Mouse (Mus musculus) liver, adult 2 months (tissue): ENCODE measurements around the gene Smap1. TPM values are rescaled to one million over a fixed set of nuclear protein-coding genes. Genes with fewer than 3 reads are reported as not detected.
A peak's percentile ranks its signal among the peaks of the same experiment; 100 is the strongest.
"Not testable (repeated sequence)": the region's sequence is repeated elsewhere in the genome, so short reads cannot be mapped to it uniquely, and the experiment has no call there.

Source experiments
- DNase-seq: peaks from one replicate; pipeline ENCODE4 v3.0.0-alpha.2; 2011; ENCODE audit warnings: low read depth, low spot score; ENCODE audit errors: extremely low read depth
- H3K27ac ChIP-seq: fragments of 200-500 bp; replicated peaks from 2 replicates; pipeline ENCODE4 v1.5.1; 2012; ENCODE audit warnings: low read depth, mild to moderate bottlenecking, control low read depth, inconsistent platforms, low read length; ENCODE audit not compliant: insufficient read depth
- H3K27me3 ChIP-seq: fragments of 200-500 bp; 2 replicates; pipeline ENCODE4 v1.6.1; 2012; ENCODE audit warnings: mild to moderate bottlenecking, moderate library complexity, low read length, inconsistent platforms; ENCODE audit not compliant: control insufficient read depth, insufficient read depth
- H3K36me3 ChIP-seq: fragments of 200-500 bp; 2 replicates; pipeline ENCODE4 v1.6.1; 2012; ENCODE audit warnings: low read length, inconsistent platforms; ENCODE audit not compliant: control insufficient read depth, insufficient read depth
- H3K4me1 ChIP-seq: fragments of 200-500 bp; 2 replicates; pipeline ENCODE4 v1.6.1; 2011; ENCODE audit warnings: low read length; ENCODE audit not compliant: control insufficient read depth, insufficient read depth
- H3K4me3 ChIP-seq: fragments of 200-500 bp; 2 replicates; pipeline ENCODE4 v1.5.1; 2011; ENCODE audit warnings: low read depth, mild to moderate bottlenecking, control low read depth, low read length, moderate library complexity; ENCODE audit not compliant: insufficient read depth
- H3K79me2 ChIP-seq: fragments of 200-500 bp; 2 replicates; pipeline ENCODE4 v1.6.1; 2012; ENCODE audit warnings: inconsistent platforms, mild to moderate bottlenecking, low read length, moderate library complexity; ENCODE audit not compliant: control insufficient read depth, insufficient read depth
- H3K9ac ChIP-seq: fragments of 200-500 bp; 2 replicates; pipeline ENCODE4 v1.6.1; 2012; ENCODE audit warnings: low read depth, mild to moderate bottlenecking, control low read depth, inconsistent platforms, low read length
- CTCF ChIP-seq: fragments of 200-500 bp; IDR thresholded peaks from 2 replicates; pipeline ENCODE4 v1.5.1; 2011; ENCODE audit warnings: low read depth, low read length, control low read depth
- POLR2A ChIP-seq: fragments of 200-500 bp; IDR thresholded peaks from 2 replicates; pipeline ENCODE4 v1.6.1; 2011; ENCODE audit warnings: low read length, control low read depth; ENCODE audit not compliant: insufficient read depth; ENCODE audit errors: extremely low read depth
- WGBS: fragments of 180-500 bp; shearing (Covaris S2); methylation state at CpG from one replicate; pipeline ENCODE4 v1.1.7; 2018; 5-methylcytosine and 5-hydroxymethylcytosine counted together
- polyA plus RNA-seq: library from polyadenylated mRNA; depleted of rRNA; stranded (reverse); fragments of >200 nt; gene quantifications from 2 replicates; pipeline ENCODE4 v1.2.3, GENCODE M21; 2012; rRNA removed
- total RNA-seq: library from RNA; depleted of rRNA; stranded (reverse); fragments of >200 nt; gene quantifications from 2 replicates; pipeline ENCODE4 v1.2.3, GENCODE M21; 2014; rRNA removed

The Smap1 gene
- 11.2 and 18.4 TPM in 2 replicates for total RNA-seq
- polyA plus RNA-seq = 14.4 and 19.1 TPM in 2 replicates

GRCm38 (mm10) chr1:23921711-23922529, at the start of gene Smap1:
Smap1 (minus strand) TSS chr1:23922317.
- Histone ChIP-seq H3K9ac (peak within 1 kb of the TSS; percentile 88), H3K4me3 (peak within 1 kb of the TSS; percentile 68), H3K27ac (peak within 1 kb of the TSS; percentile 77), H3K27me3 (no peaks in the 10 kb centered on the region), H3K4me1 (peaks cover 10% of the 10 kb centered on the region), H3K79me2 (peaks cover 15% of the 10 kb centered on the region), H3K36me3 (no peaks in the 10 kb centered on the region)
- DNase-seq = peak; percentile 61
- under 1% methylated on average over 112 of the region's 113 CpGs for WGBS
- TF ChIP-seq POLR2A (0 out of 2 replicates have a peak, but pooled peaks have one; percentile 31), CTCF (no peak)

GRCm38 (mm10) chr1:23971159-23971558, 49.0 kb upstream of the Smap1 start:
- H3K4me3 ChIP-seq, H3K9ac ChIP-seq, DNase-seq, H3K27ac ChIP-seq, H3K4me1 ChIP-seq, H3K36me3 ChIP-seq, H3K79me2 ChIP-seq, H3K27me3 ChIP-seq: not testable (repeated sequence)
- 95% methylated on average over 4 of the region's 4 CpGs for WGBS

- no peaks in the 10 kb centered on the region for H3K36me3 ChIP-seq
- no peaks in the 10 kb centered on the region for H3K79me2 ChIP-seq
- H3K9ac ChIP-seq = no peak overlapping the region
- no peak overlapping the region for H3K4me3 ChIP-seq
- no peak overlapping the region for H3K27ac ChIP-seq
- no peak for TF ChIP-seq POLR2A
- TF ChIP-seq CTCF = no peak
- no peaks in the 10 kb centered on the region for H3K27me3 ChIP-seq
- H3K4me1 ChIP-seq = no peaks in the 10 kb centered on the region
- DNase-seq = no peak
- 88% methylated on average over 9 of the region's 9 CpGs for WGBS
Observed at GRCm38 (mm10) chr1:23968027-23968725, 46.1 kb upstream of the Smap1 start.

- H3K79me2 ChIP-seq = no peaks in the 10 kb centered on the region
- H3K36me3 ChIP-seq = no peaks in the 10 kb centered on the region
- H3K9ac ChIP-seq = no peak overlapping the region
- no peaks in the 10 kb centered on the region for H3K4me1 ChIP-seq
- H3K27ac ChIP-seq = no peak overlapping the region
- 66% methylated on average over 1 of the region's 1 CpGs for WGBS
- DNase-seq = no peak
- no peak for TF ChIP-seq CTCF
- TF ChIP-seq POLR2A = no peak
- no peak overlapping the region for H3K4me3 ChIP-seq
- no peaks in the 10 kb centered on the region for H3K27me3 ChIP-seq
Observed at GRCm38 (mm10) chr1:23966226-23966625, 44.1 kb upstream of the Smap1 start.

GRCm38 (mm10) chr1:23959415-23959732, 37.3 kb upstream of the Smap1 start:
- H3K36me3 ChIP-seq = no peaks in the 10 kb centered on the region
- no peak overlapping the region for H3K9ac ChIP-seq
- H3K79me2 ChIP-seq = no peaks in the 10 kb centered on the region
- H3K4me1 ChIP-seq = no peaks in the 10 kb centered on the region
- 32% methylated on average over 6 of the region's 6 CpGs for WGBS
- DNase-seq = no peak
- H3K27ac ChIP-seq = no peak overlapping the region
- no peak overlapping the region for H3K4me3 ChIP-seq
- H3K27me3 ChIP-seq = 0 out of 2 replicates have a peak, but pooled peaks cover 3% of the 10 kb centered on the region
- TF ChIP-seq POLR2A = no peak
- no peak for TF ChIP-seq CTCF
